Mouse (Mus musculus): Measurements from ENCODE around the gene Ttll12. TPM values are rescaled to one million over a fixed set of nuclear protein-coding genes. Genes with fewer than 3 reads are reported as not detected.

Ttll12 gene
- total RNA-seq, 2 experiments from 2014 or later: 55.3 to 111 TPM

GRCm38 (mm10) chr15:83595364-83595711 lies 381 bp upstream of the Ttll12 start:
- no peak for ATAC-seq (replicated peaks; ENCODE audit: low FRiP score, low TSS enrichment, poor library complexity, severe bottlenecking)

DNA sequence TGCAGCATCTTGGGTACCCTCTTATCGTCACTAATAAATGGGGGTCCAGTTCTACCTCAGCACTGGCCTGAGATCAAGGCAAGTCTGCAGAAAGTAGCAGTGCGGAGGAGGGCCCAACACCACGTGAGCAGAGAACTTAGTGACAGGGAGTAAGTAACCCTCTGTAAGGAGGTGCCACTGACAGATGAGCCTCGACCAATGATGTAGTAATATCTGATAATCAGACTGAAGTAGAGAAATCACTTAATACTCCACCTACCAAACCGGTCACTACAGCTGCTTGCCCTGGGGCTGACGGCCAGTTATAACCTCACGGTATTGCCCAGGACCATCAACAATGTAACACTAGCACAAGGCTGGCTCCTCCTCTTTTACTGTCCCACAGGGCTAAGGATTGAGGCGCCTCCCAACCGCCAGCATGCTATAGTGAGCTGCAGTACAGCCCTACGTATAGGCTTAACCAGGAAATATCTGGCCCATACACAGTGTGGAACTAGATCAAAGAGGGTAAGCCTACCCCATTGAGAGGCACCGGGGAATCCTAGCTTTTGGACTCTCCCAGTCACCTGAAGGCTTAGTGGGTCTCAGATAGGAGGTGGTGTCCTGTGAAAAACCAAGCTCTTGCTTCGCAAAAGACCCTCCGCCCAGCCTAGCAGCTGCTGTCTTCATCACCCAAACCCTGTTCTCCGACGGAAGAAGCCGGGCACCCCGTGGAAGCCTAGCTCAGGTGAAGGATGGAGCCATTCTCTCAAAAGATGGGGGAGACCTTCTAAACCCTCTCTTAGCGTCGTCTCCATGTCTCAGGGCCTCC lies 1.1 kb downstream of the Ttll12 start:
- peak; percentile 72 for ATAC-seq (replicated peaks; ENCODE audit: low FRiP score, low TSS enrichment, poor library complexity, severe bottlenecking)

- ATAC-seq (replicated peaks; ENCODE audit: low FRiP score, low TSS enrichment, poor library complexity, severe bottlenecking): no peak
Observed at GRCm38 (mm10) chr15:83593189-83593585, 1.8 kb downstream of the Ttll12 start.

- ATAC-seq (replicated peaks; ENCODE audit: low FRiP score, low TSS enrichment, poor library complexity, severe bottlenecking): peak; percentile 59
Observed at GRCm38 (mm10) chr15:83592260-83593188, 2.4 kb downstream of the Ttll12 start.

DNA sequence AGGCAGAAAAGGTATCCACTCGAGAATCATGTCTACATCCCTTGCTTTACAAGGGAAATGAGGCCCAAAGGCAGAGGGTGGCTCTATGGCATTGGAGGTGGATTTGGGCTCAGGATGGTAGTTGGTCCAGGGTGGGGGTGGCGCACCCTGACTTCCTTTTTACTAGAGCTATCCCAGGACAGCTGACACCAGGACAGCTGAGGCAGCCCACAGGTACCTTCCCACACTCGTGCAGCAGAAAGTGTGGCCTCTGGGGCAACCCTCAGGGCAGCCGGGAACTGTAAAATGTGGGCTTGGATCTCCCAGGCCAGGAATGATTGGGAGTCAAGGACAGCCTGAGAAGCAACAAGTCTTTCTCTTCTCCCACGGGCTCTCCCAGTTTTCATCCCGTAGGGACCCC lies 3.2 kb downstream of the Ttll12 start:
- ATAC-seq (replicated peaks; ENCODE audit: low FRiP score, low TSS enrichment, poor library complexity, severe bottlenecking): no peak

GRCm38 (mm10) chr15:83590841-83591240 lies 4.1 kb downstream of the Ttll12 start:
- ATAC-seq (replicated peaks; ENCODE audit: low FRiP score, low TSS enrichment, poor library complexity, severe bottlenecking): no peak

DNA sequence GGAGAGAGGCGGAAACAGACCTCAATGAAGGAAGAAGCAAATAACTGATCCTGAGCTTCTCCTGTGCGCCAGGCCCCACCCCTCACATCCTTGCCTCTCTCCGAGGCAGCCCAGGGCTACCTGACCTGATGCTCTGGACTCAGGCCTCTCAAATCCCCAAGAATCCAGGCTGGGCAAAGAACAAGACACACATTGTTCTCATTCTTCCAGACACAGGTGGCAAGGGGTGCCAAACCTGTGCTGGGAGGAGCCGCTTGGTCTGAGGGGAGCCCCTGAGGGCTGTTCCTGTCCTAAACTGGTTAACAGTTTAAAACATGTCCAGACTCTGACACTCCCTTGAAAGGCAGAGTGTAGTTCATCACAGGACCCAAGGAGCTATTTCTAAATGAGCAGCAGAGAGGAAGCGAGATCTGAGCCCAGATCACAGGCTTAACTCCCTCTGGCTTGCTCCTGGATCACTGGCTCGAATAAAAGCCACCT lies 10.2 kb downstream of the Ttll12 start:
- ATAC-seq (replicated peaks; ENCODE audit: low FRiP score, low TSS enrichment, poor library complexity, severe bottlenecking): no peak

DNA sequence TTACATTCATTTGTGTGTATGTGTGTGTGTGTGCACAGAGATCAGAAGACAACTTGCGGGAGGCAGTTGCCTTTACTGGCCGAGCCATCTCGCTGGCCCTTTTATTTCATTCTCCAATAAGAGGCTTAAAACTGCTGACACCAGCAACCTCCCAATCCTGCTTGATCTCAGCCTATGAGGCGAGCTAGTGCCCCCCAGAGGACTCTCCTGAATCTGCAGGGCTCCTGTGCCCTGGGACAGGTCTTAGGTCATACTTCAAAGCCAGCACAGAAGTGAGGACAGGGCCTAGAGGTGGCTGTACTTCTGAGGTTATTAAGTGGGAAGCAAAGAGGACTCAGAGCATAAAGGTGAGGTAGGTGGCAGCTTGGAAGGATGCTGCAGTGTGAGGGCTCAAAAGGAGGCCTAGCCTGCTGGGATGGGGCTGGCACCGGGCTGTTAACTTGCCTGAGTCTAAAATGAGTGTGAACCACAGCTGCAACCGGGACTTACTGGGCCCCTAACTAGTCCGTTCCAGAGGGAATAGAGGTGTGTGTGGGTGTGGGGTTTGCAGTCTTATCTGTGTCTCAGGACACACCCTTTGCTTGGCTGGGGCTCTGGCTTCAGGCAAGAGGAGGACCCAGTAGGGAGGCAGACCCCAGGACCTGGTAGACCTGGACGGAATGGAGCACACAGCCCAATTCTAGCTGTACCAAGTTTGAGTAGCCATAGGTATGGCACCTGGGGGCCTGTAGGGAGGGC lies 11.4 kb downstream of the Ttll12 start:
- peak; percentile 67 for ATAC-seq (replicated peaks; ENCODE audit: low FRiP score, low TSS enrichment, poor library complexity, severe bottlenecking)

- no peak for ATAC-seq (replicated peaks; ENCODE audit: low FRiP score, low TSS enrichment, poor library complexity, severe bottlenecking)
Observed at GRCm38 (mm10) chr15:83582931-83583330, 12.0 kb downstream of the Ttll12 start.

- no peak for ATAC-seq (replicated peaks; ENCODE audit: low FRiP score, low TSS enrichment, poor library complexity, severe bottlenecking)
Observed at GRCm38 (mm10) chr15:83576651-83577050, 18.3 kb downstream of the Ttll12 start.

DNA sequence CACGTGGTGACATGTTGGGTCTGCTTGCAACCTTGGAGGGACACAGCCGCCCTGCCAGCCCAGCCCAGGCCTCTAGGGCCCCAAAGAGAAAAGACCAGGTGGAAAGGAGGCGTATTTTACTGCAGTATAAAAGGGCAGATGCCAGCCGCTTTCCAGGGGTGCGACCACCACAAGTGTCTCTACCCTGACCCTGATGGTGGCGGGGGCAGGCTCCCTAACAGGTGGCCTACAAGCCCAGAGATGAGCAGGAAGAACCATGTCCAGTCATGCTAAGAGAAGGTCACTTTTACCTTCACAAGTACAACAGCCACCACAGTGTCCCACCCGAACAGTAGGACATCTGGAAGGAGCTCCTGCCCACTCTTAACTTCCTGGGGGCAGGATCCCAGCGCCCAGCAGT lies 19.4 kb downstream of the Ttll12 start:
- ATAC-seq (replicated peaks; ENCODE audit: low FRiP score, low TSS enrichment, poor library complexity, severe bottlenecking): no peak

GRCm38 (mm10) chr15:83574731-83575351 lies 20.1 kb downstream of the Ttll12 start:
- ATAC-seq (replicated peaks; ENCODE audit: low FRiP score, low TSS enrichment, poor library complexity, severe bottlenecking): no peak

DNA sequence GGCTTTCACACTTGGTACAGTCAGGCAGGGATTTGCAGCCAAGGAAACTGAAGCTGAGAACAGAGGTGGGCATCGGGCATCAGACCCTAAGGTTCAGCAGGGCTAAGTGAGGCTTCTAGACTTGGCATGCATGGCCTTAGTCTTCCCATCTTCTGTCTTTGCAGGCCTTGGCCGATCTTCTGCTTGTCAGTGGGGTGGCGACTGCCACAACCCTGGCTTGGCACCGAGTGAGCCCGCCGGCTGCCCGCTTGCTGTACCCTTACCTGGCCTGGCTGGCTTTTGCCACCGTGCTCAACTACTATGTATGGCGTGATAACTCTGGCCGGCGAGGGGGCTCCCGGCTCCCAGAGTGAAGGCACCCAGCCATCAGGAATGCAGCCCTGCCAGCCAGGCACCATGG lies 21.4 kb downstream of the Ttll12 start:
- no peak for ATAC-seq (replicated peaks; ENCODE audit: low FRiP score, low TSS enrichment, poor library complexity, severe bottlenecking)

DNA sequence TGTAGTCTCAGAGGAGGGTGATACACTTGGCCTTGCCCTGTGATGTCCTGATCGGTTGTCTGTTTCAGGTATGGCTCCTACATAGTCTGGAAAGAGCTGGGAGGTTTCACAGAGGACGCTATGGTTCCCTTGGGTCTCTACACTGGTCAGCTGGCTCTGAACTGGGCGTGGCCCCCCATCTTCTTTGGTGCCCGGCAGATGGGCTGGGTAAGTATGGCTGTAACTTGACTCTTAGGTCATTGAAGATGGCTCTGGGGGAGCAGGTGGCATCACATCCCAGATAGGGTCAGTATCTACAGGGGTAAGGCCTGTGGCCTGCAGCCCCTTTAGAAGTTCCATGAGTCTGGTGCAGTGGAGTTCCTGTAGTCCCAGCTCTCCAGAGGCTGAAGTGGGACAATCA lies 22.8 kb downstream of the Ttll12 start:
- ATAC-seq (replicated peaks; ENCODE audit: low FRiP score, low TSS enrichment, poor library complexity, severe bottlenecking): no peak

DNA sequence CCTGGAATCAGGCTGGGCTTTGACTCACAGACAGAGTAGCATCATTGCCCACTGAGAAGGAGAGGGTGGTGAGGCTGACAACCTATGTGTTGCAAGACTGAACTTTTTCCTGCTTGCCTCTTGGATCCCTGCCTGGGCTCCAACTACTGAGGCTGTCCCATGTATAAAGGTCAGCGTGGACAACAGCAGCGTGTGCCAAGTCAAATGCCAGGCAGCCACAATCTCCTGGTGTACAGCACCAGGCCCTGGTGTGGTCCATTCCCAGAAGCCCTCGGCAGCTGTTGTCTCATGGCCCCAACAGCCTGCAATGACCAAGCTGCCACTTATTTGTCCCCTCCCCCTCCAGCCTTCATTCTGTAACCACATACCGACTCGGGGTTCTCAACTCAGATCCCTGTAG lies 23.3 kb downstream of the Ttll12 start:
- ATAC-seq (replicated peaks; ENCODE audit: low FRiP score, low TSS enrichment, poor library complexity, severe bottlenecking): no peak

- no peak; the same call in 1 of the 2 replicates for ATAC-seq (replicated peaks; ENCODE audit: low FRiP score, low TSS enrichment, poor library complexity, severe bottlenecking)
Observed at GRCm38 (mm10) chr15:83570641-83571040, 24.3 kb downstream of the Ttll12 start.

- ATAC-seq (replicated peaks; ENCODE audit: low FRiP score, low TSS enrichment, poor library complexity, severe bottlenecking): 0 out of 2 replicates have a peak, but pooled peaks have one; percentile 18
Observed at GRCm38 (mm10) chr15:83569682-83570081, 25.3 kb downstream of the Ttll12 start.

- no peak for ATAC-seq (replicated peaks; ENCODE audit: low FRiP score, low TSS enrichment, poor library complexity, severe bottlenecking)
Observed at GRCm38 (mm10) chr15:83568544-83568943, 26.4 kb downstream of the Ttll12 start.

- peak; percentile 31 for ATAC-seq (replicated peaks; ENCODE audit: low FRiP score, low TSS enrichment, poor library complexity, severe bottlenecking)
Observed at GRCm38 (mm10) chr15:83567728-83568127, 27.2 kb downstream of the Ttll12 start.
